Mouse (Mus musculus): Measurements from ENCODE around the gene Ms4a3. TPM values are rescaled to one million over a fixed set of nuclear protein-coding genes. Genes with fewer than 3 reads are reported as not detected.

Ms4a3 gene
- not detected for polyA plus RNA-seq (2012; fragmentation: generic; extraction: Trizol)
- long read RNA-seq, experiment 1 = 0 reads
- long read RNA-seq, experiment 2 = 0 reads

DNA sequence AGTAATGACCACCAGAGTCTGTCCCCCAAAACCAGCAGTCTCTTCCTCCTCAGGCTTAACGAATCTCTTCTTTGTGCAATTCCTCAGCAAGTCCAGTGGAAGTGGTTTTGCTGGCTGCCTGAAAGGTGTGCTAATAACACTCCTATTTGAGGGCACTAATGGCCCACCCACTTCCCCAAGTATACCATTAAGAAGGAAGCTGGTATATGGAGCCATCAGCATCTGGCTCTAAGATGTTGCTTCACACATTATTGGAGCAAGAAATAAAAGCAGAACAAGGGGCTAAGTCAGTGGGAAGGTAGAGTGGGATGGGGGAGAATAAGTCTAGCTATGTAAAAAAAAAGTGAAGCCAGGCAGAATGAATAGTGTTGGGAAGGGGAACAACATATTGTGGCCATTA, at the start of gene Ms4a3:
Ms4a3 (minus strand) TSS at position 120 of the 400 bp plus-strand sequence.
- Histone ChIP-seq H3K79me3 (ENCODE audit: low read depth) (no peaks in the 10 kb centered on the region), H3K27me3 (ENCODE audit: control insufficient read depth, insufficient read depth, insufficient read length) (no peaks in the 10 kb centered on the region), H3K36me3 (ENCODE audit: control insufficient read depth, insufficient read depth) (no peaks in the 10 kb centered on the region), H3K79me2 (ENCODE audit: control insufficient read depth, insufficient read depth) (no peaks in the 10 kb centered on the region), H3ac (ENCODE audit: control insufficient read depth, insufficient read length, low read depth) (no peak within 1 kb of the TSS), H3K4me3 (ENCODE audit: insufficient read depth, poor library complexity, severe bottlenecking) (no peak within 1 kb of the TSS)
- TF ChIP-seq MYOG (IDR thresholded peaks at IDR 0.05; ENCODE audit: control insufficient read depth, extremely low read depth, insufficient read length) = no peak
- TF ChIP-seq CEBPB (IDR thresholded peaks at IDR 0.05; ENCODE audit: low read depth) = no peak
- TF ChIP-seq CTCF (IDR thresholded peaks at IDR 0.05; ENCODE audit: control insufficient read depth, insufficient read depth, insufficient read length) = no peak
- TF ChIP-seq USF1 (IDR thresholded peaks at IDR 0.05; ENCODE audit: low read depth) = no peak
- no peak for TF ChIP-seq MAX (IDR thresholded peaks at IDR 0.05)
- no peak for TF ChIP-seq FOSL1 (IDR thresholded peaks at IDR 0.05; ENCODE audit: insufficient read depth, low read length, poor library complexity, severe bottlenecking)
- TF ChIP-seq MYOD1 (IDR thresholded peaks at IDR 0.05; ENCODE audit: control insufficient read depth, insufficient read length, low read depth) = no peak

DNA sequence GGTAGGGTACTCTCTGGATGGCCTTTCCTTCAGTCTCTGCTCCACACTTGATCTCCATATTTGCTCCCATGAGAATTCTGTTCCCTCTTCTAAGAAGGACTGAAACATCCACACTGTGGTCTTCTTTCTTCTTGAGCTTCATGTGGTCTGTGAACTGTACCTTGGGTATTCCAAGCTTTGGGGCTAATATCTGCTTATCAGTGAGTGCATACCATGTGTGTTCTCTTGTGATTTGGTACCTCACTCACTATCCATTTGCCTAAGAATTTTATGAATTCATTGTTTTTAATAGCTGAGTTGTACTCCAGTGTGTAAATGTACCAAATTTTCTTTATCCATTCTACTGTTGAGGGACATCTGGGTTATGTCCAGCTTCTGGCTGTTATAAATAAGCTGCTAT, 20.9 kb upstream of the Ms4a3 start:
- TF ChIP-seq USF1 (IDR thresholded peaks at IDR 0.05; ENCODE audit: low read depth) (no peak), MYOG (IDR thresholded peaks at IDR 0.05; ENCODE audit: control insufficient read depth, extremely low read depth, insufficient read length) (no peak), CTCF (IDR thresholded peaks at IDR 0.05; ENCODE audit: control insufficient read depth, insufficient read depth, insufficient read length) (no peak), FOSL1 (IDR thresholded peaks at IDR 0.05; ENCODE audit: insufficient read depth, low read length, poor library complexity, severe bottlenecking) (no peak), MAX (IDR thresholded peaks at IDR 0.05) (no peak), MYOD1 (IDR thresholded peaks at IDR 0.05; ENCODE audit: control insufficient read depth, insufficient read length, low read depth) (no peak)
- no peaks in the 10 kb centered on the region for H3K79me2 ChIP-seq (ENCODE audit: control insufficient read depth, insufficient read depth)
- no peak overlapping the region for H3K4me3 ChIP-seq (ENCODE audit: insufficient read depth, poor library complexity, severe bottlenecking)
- no peaks in the 10 kb centered on the region for H3K36me3 ChIP-seq (ENCODE audit: control insufficient read depth, insufficient read depth)
- no peaks in the 10 kb centered on the region for H3K27me3 ChIP-seq (ENCODE audit: control insufficient read depth, insufficient read depth, insufficient read length)
- no peaks in the 10 kb centered on the region for H3K79me3 ChIP-seq (ENCODE audit: low read depth)
- no peak overlapping the region for H3ac ChIP-seq (ENCODE audit: control insufficient read depth, insufficient read length, low read depth)

DNA sequence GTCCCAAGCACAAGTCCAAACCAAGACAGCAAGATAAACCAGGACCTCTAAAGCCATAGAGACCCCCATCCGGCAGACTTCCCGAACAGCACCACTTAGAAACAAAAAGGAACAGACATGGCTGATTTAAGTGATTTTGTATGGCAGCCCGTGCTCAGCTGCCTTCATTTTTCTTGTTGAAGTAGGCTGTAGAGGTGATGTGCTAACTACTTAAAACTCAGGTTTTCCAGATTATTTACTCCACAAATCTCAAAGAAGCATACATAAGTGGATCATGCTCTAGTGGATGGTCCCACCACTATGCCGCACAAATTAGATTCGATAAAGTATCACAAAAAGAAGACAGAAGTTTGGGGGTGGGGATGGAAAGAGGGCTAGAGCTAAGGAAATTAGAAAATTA, 19.8 kb upstream of the Ms4a3 start, which contains the start of gene Oosp2:
Oosp2 (minus strand) TSS at position 101 of the 400 bp plus-strand sequence.
- Histone ChIP-seq H3K79me3 (ENCODE audit: low read depth) (no peaks in the 10 kb centered on the region), H3K4me3 (ENCODE audit: insufficient read depth, poor library complexity, severe bottlenecking) (no peak within 1 kb of the TSS), H3K36me3 (ENCODE audit: control insufficient read depth, insufficient read depth) (no peaks in the 10 kb centered on the region), H3K79me2 (ENCODE audit: control insufficient read depth, insufficient read depth) (no peaks in the 10 kb centered on the region), H3K27me3 (ENCODE audit: control insufficient read depth, insufficient read depth, insufficient read length) (no peaks in the 10 kb centered on the region), H3ac (ENCODE audit: control insufficient read depth, insufficient read length, low read depth) (no peak within 1 kb of the TSS)
- no peak for TF ChIP-seq MYOG (IDR thresholded peaks at IDR 0.05; ENCODE audit: control insufficient read depth, extremely low read depth, insufficient read length)
- TF ChIP-seq CEBPB (IDR thresholded peaks at IDR 0.05; ENCODE audit: low read depth) = no peak

DNA sequence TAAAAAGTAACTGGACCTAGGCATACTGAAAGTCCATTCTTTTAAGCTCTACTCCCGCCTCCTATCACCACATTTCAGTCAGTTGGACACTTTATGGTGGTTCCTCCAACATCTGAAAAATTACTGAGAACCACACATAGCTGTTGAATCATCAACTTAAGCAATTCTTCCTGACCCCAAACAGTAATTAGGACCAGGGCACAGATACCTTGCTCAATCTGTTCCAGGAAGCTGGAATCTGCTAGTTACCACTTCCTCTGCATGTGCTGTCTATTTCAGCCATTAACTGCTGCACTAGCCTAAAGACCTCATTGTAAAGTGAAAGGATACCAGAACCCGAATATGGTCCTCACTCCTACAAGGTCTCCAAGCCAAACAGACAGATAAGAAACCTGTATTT, 18.5 kb upstream of the Ms4a3 start:
- TF ChIP-seq MAX (IDR thresholded peaks at IDR 0.05) (no peak), USF1 (IDR thresholded peaks at IDR 0.05; ENCODE audit: low read depth) (no peak), MYOG (IDR thresholded peaks at IDR 0.05; ENCODE audit: control insufficient read depth, extremely low read depth, insufficient read length) (no peak), CEBPB (IDR thresholded peaks at IDR 0.05; ENCODE audit: low read depth) (no peak), FOSL1 (IDR thresholded peaks at IDR 0.05; ENCODE audit: insufficient read depth, low read length, poor library complexity, severe bottlenecking) (no peak), MYOD1 (IDR thresholded peaks at IDR 0.05; ENCODE audit: control insufficient read depth, insufficient read length, low read depth) (no peak), CTCF (IDR thresholded peaks at IDR 0.05; ENCODE audit: control insufficient read depth, insufficient read depth, insufficient read length) (no peak)
- Histone ChIP-seq H3K27me3 (ENCODE audit: control insufficient read depth, insufficient read depth, insufficient read length) (no peaks in the 10 kb centered on the region), H3K4me3 (ENCODE audit: insufficient read depth, poor library complexity, severe bottlenecking) (no peak overlapping the region), H3K79me2 (ENCODE audit: control insufficient read depth, insufficient read depth) (no peaks in the 10 kb centered on the region), H3K79me3 (ENCODE audit: low read depth) (no peaks in the 10 kb centered on the region), H3K36me3 (ENCODE audit: control insufficient read depth, insufficient read depth) (no peaks in the 10 kb centered on the region), H3ac (ENCODE audit: control insufficient read depth, insufficient read length, low read depth) (no peak overlapping the region)

DNA sequence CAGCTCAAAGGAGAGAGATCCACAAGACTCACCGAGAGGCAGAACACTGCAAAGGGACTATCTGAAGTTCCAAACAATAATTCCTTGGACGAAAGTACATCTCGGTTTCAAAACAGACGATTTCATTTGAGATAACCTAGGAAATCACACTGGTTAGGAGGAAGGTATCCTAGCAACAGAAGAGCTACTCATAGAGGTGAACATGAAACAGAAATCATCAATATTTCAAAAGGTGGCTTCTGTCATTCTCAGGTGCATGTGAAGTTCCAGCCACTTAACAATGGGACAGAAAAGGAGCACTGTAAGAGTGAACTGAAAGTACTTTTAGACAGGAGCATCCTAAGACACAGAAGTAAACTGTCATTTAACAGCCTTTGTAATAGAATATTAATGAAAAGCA, 8.9 kb upstream of the Ms4a3 start:
- TF ChIP-seq MYOD1 (IDR thresholded peaks at IDR 0.05; ENCODE audit: control insufficient read depth, insufficient read length, low read depth) (no peak), CTCF (IDR thresholded peaks at IDR 0.05; ENCODE audit: control insufficient read depth, insufficient read depth, insufficient read length) (no peak), CEBPB (IDR thresholded peaks at IDR 0.05; ENCODE audit: low read depth) (no peak), FOSL1 (IDR thresholded peaks at IDR 0.05; ENCODE audit: insufficient read depth, low read length, poor library complexity, severe bottlenecking) (no peak), MAX (IDR thresholded peaks at IDR 0.05) (no peak), USF1 (IDR thresholded peaks at IDR 0.05; ENCODE audit: low read depth) (no peak), MYOG (IDR thresholded peaks at IDR 0.05; ENCODE audit: control insufficient read depth, extremely low read depth, insufficient read length) (no peak)
- no peaks in the 10 kb centered on the region for H3K27me3 ChIP-seq (ENCODE audit: control insufficient read depth, insufficient read depth, insufficient read length)
- H3K36me3 ChIP-seq (ENCODE audit: control insufficient read depth, insufficient read depth) = no peaks in the 10 kb centered on the region
- no peak overlapping the region for H3K4me3 ChIP-seq (ENCODE audit: insufficient read depth, poor library complexity, severe bottlenecking)
- H3ac ChIP-seq (ENCODE audit: control insufficient read depth, insufficient read length, low read depth) = no peak overlapping the region
- H3K79me2 ChIP-seq (ENCODE audit: control insufficient read depth, insufficient read depth) = no peaks in the 10 kb centered on the region
- no peaks in the 10 kb centered on the region for H3K79me3 ChIP-seq (ENCODE audit: low read depth)

DNA sequence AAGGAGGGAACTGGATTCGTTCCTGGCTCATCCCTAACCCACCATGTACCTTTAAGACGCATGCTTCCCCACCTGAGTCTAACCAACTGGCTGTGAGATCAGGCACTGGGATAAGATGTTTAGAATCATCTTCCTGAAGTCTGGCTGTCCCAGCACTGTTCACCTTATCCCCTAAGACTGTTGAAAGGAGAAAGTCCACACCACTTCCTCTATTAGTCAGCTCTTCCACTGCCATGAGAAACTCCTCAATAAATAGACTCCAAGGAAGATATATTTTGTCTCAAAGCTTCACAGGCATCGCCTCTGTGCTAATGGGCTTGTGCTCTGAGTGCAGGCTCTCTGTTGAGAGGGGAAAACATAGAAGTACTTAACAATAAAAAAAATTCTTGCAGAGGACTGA, 5.5 kb upstream of the Ms4a3 start:
- no peaks in the 10 kb centered on the region for H3K79me2 ChIP-seq (ENCODE audit: control insufficient read depth, insufficient read depth)
- no peak overlapping the region for H3K4me3 ChIP-seq (ENCODE audit: insufficient read depth, poor library complexity, severe bottlenecking)
- TF ChIP-seq FOSL1 (IDR thresholded peaks at IDR 0.05; ENCODE audit: insufficient read depth, low read length, poor library complexity, severe bottlenecking) (no peak), MYOD1 (IDR thresholded peaks at IDR 0.05; ENCODE audit: control insufficient read depth, insufficient read length, low read depth) (no peak), MYOG (IDR thresholded peaks at IDR 0.05; ENCODE audit: control insufficient read depth, extremely low read depth, insufficient read length) (no peak), MAX (IDR thresholded peaks at IDR 0.05) (no peak), USF1 (IDR thresholded peaks at IDR 0.05; ENCODE audit: low read depth) (no peak), CEBPB (IDR thresholded peaks at IDR 0.05; ENCODE audit: low read depth) (no peak), CTCF (IDR thresholded peaks at IDR 0.05; ENCODE audit: control insufficient read depth, insufficient read depth, insufficient read length) (no peak)
- no peaks in the 10 kb centered on the region for H3K79me3 ChIP-seq (ENCODE audit: low read depth)
- H3K27me3 ChIP-seq (ENCODE audit: control insufficient read depth, insufficient read depth, insufficient read length) = no peaks in the 10 kb centered on the region
- H3ac ChIP-seq (ENCODE audit: control insufficient read depth, insufficient read length, low read depth) = no peak overlapping the region
- H3K36me3 ChIP-seq (ENCODE audit: control insufficient read depth, insufficient read depth) = no peaks in the 10 kb centered on the region

All from C2C12 (cell line).